Mouse (Mus musculus) G1E-ER4 (cell line): ENCODE data around the gene Rdh9. TPM values are rescaled to one million over a fixed set of nuclear protein-coding genes. Genes with fewer than 3 reads are reported as not detected.

Source experiments
- GATA1 ChIP-seq: IDR thresholded peaks from one replicate; pipeline ENCODE4 v1.8.0; 2012; ENCODE audit warnings: low read length, inconsistent platforms
- polyA plus RNA-seq: library from polyadenylated mRNA; stranded (reverse); fragments of >175 nt; gene quantifications from 2 replicates; pipeline ENCODE4 v1.2.3, GENCODE M21; 2012

Gene Rdh9
- polyA plus RNA-seq, 1 experiment: not detected

DNA sequence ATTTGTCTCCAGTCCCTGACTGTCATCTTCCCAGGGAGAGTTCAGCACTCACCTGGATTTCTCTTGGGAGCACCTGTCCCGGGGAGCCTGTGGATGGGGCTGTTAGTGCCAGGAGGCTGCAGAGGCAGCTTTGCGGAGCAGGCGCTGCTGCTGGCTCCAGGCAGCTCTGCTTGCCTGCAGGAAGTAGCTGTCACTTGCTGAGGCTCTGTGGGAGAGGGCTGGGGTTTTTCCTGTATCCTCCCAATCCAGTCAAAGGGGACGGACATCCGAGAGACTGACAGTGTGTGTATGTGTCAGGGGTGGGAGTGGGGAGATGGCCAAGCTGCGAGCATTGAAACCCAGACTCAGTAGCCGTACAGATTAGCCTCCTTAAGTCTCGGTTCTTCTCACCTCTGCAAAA, 24.6 kb upstream of the Rdh9 start, which contains the start of gene Gpr182:
Gene Gpr182, minus strand, starts transcription at position 185 of the 400 bp plus-strand sequence.
- TF ChIP-seq GATA1: no peak

- no peak for TF ChIP-seq GATA1
Observed at GRCm38 (mm10) chr10:127754566-127755166, 21.5 kb upstream of the Rdh9 start.

- TF ChIP-seq GATA1: no peak
Observed at GRCm38 (mm10) chr10:127755246-127755645, 20.9 kb upstream of the Rdh9 start.

DNA sequence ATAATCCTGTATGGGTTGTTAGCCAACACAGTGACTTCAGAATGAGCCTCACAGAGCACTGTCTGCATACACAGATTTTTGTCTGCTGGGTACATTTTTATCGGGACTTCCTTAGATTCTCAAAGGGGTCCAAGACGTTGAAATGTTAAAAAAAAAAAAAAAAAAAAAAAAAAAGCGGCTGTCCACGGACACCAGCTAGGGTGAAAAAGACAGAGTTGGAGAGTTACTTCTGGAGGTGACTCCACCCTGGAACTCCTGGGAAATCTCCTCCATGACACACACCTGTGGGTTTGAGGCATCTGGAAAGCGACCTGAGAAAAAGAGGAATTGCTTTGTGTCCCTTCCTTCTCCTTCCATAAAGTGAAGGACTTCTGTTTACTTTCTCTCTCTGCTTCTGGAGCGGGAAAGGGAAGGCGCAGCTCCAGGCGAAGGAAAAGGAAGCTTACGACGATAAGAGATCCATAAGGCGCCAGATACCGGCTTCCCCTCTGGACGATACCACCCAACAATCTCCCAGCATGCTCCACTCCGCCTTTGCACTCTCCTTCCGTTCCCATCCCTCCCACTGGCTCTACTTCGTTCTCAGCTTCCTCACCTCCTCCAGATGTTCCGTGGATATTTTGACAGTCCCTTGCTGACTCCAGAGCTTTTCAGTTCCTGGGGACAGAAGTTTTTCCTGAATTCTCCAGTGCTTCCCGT, 20.3 kb upstream of the Rdh9 start:
- TF ChIP-seq GATA1: no peak

GRCm38 (mm10) chr10:127759181-127760110, 16.7 kb upstream of the Rdh9 start, which contains the start of the genes Rdh1 and Rdh16f1:
TSS of gene Rdh1 (plus strand) at chr10:127759721.
TSS of gene Rdh16f1 (plus strand) at chr10:127759787.
- no peak for TF ChIP-seq GATA1

- TF ChIP-seq GATA1: no peak
Observed at GRCm38 (mm10) chr10:127763914-127764680, 12.1 kb upstream of the Rdh9 start.

- no peak for TF ChIP-seq GATA1
Observed at GRCm38 (mm10) chr10:127766564-127766963, 9.6 kb upstream of the Rdh9 start.

GRCm38 (mm10) chr10:127799295-127799694, 23.1 kb downstream of the Rdh9 start:
- no peak for TF ChIP-seq GATA1

GRCm38 (mm10) chr10:127800891-127801290, 24.7 kb downstream of the Rdh9 start, which contains the start of gene Rdh16:
TSS of gene Rdh16 (plus strand) at chr10:127801152.
- no peak for TF ChIP-seq GATA1

- no peak for TF ChIP-seq GATA1
Observed at GRCm38 (mm10) chr10:127801612-127802011, 25.4 kb downstream of the Rdh9 start.

- TF ChIP-seq GATA1: no peak
Observed at GRCm38 (mm10) chr10:127802236-127802635, 26.1 kb downstream of the Rdh9 start.

- TF ChIP-seq GATA1: no peak
Observed at GRCm38 (mm10) chr10:127804416-127804815, 28.2 kb downstream of the Rdh9 start.

DNA sequence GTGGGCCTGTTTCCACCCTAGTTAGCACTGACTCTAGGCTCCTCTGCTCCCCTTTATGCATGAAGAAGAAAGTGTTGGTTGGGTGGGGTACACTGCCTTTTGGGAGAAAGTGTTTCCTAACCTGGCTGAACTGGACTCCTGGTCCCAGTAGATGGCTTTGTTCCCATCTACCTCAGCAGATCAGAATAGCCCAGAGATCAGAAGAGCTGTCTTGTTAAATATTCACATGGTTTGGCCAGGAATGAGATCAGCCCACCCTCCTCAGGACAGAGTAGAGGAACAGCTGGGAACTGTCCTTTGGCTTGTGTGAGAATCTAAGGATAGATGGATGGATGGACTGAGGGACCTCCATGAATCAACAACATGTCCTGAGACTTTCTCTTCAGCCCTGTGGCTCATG, 39.7 kb downstream of the Rdh9 start:
- TF ChIP-seq GATA1: no peak

GRCm38 (mm10) chr10:127825386-127825785, 49.2 kb downstream of the Rdh9 start:
- TF ChIP-seq GATA1: no peak

DNA sequence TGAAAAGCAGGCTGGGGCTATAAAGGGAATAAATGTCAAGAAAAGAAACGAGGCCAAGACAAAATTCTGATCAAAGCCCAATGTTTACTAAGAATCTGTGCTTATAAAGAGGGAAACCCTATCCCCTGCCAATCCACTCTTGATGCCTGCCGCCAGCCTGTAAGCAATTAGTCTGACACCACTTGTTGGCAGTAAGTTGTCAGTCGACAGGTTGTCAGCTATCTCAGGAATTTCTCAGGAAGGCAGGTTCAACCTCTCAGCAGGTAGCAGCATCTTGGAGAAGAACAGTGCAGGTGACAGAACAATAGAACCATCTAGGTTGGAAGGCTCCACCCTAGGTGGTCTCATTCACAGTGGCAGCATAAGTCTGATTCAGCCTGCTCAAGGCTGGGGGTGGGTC, 52.9 kb downstream of the Rdh9 start:
- TF ChIP-seq GATA1: no peak
